Mouse (Mus musculus) neural tube, postnatal 0 days (tissue): ENCODE results near the gene Defb3. TPM values are rescaled to one million over a fixed set of nuclear protein-coding genes. Genes with fewer than 3 reads are reported as not detected.

ENCODE experiments used
- polyA plus RNA-seq: library from polyadenylated mRNA; unstranded; fragments of >200 nt; fragmentation: Nextera tagmentation; extraction: Ambion mirVana; gene quantifications from 2 replicates; pipeline ENCODE4 v1.2.1, GENCODE M21; 2015

Defb3 gene
- not detected in 2 replicates for polyA plus RNA-seq

DNA sequence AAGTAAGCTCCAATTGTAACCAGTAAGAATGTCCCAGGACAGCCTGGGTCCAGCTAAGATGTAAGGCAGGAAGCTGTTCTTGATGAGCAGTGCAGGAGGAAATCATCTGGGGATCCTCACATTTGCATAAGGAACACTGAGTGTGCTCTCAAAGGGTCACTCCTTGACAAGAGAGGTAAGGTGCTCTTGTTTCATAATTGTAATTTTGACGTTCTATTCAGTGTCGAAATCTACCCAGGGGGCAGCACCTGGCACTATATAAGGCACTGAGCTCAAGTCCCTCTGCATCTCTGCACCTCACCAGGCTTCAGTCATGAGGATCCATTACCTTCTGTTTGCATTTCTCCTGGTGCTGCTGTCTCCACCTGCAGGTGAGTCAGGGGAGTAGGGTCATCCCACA lies at the start of gene Defb3:
TSS of gene Defb3 (plus strand) at position 301 of the 400 bp plus-strand sequence.

DNA sequence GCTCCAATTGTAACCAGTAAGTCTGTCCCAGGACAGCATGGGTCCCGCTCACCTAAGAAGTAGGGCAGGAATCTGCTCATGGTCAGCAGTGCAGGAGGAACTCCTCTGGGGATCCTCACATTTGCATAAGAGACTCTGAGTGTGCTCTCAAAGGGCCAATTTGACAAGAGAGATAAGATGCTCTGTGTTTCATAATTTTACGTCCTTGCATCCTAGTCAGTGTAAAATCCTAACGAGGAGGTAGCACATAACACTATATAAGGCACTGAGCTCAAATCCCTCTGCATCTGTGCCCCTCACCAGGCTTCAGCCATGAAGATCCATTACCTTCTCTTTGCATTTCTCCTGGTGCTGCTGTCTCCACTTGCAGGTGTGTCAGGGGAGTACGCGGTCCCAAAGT lies 45.9 kb upstream of the Defb3 start, which contains the start of gene Defb5:
TSS of gene Defb5 (plus strand) at position 301 of the 400 bp plus-strand sequence.

Other genes starting within 250 kb of the Defb3 start
- gene Defb39, start 228.6 kb upstream of the Defb3 start, polyA plus RNA-seq: not detected in 2 replicates
- not detected in 2 replicates for gene Defb12, start 178.5 kb upstream of the Defb3 start, polyA plus RNA-seq
- not detected in 2 replicates for gene Defb34, start 169.6 kb upstream of the Defb3 start, polyA plus RNA-seq
- not detected in 2 replicates for gene Gm45826, start 152.6 kb upstream of the Defb3 start, polyA plus RNA-seq
- gene Defb14, start 99.0 kb upstream of the Defb3 start, polyA plus RNA-seq: not detected in 2 replicates
- not detected in 2 replicates for gene Defb4, start 94.7 kb upstream of the Defb3 start, polyA plus RNA-seq
- not detected in 2 replicates for gene Defb6, start 67.9 kb upstream of the Defb3 start, polyA plus RNA-seq
- gene Defb46, start 53.4 kb upstream of the Defb3 start, polyA plus RNA-seq: not detected in 2 replicates
- not detected in 2 replicates for gene Defb5, start 45.8 kb upstream of the Defb3 start, polyA plus RNA-seq
- not detected in 2 replicates for gene Defb8, start 154.2 kb downstream of the Defb3 start, polyA plus RNA-seq
- not detected in 2 replicates for gene Defb7, start 201.7 kb downstream of the Defb3 start, polyA plus RNA-seq